Mouse (Mus musculus): ENCODE results near the gene Kremen1.

GRCm38 (mm10) chr11:5261508-5262392 is at the start of gene Kremen1:
- no peak for TF ChIP-seq JUND (conservative IDR thresholded peaks at IDR 0.05; ENCODE audit: low read depth, low read length)
- no peak for TF ChIP-seq CTCF (conservative IDR thresholded peaks at IDR 0.05 in 1 of 2, IDR thresholded peaks at IDR 0.05 in 1 of 2; ENCODE audit: low read depth in 2 of 2, low read length in 2 of 2)
- peak; percentile 68 for TF ChIP-seq POLR2A (IDR thresholded peaks at IDR 0.05; ENCODE audit: low read depth, low read length)
- no peak for TF ChIP-seq E2F4 (IDR thresholded peaks at IDR 0.05; ENCODE audit: insufficient replicate concordance, low read depth, low read length)
- peak; percentile 26; the same call in 1 of the 2 replicates for TF ChIP-seq SIN3A (IDR thresholded peaks at IDR 0.05; ENCODE audit: low read length)
- TF ChIP-seq NELFE (IDR thresholded peaks at IDR 0.05; ENCODE audit: low read depth, low read length), result peak; percentile 54
- TF ChIP-seq ZKSCAN1 (IDR thresholded peaks at IDR 0.05; ENCODE audit: borderline replicate concordance, low read depth, low read length), result no peak
- TF ChIP-seq MAZ (IDR thresholded peaks at IDR 0.05; ENCODE audit: low read depth, low read length), result no peak; the same call in 1 of the 2 replicates
- no peak for TF ChIP-seq EP300 (IDR thresholded peaks at IDR 0.05; ENCODE audit: low read length)

All from CH12.LX (cell line).